Mouse (Mus musculus): ENCODE results near the gene Brip1.

The Brip1 gene

GRCm38 (mm10) chr11:86106596-86106995 lies 94.4 kb downstream of the Brip1 start:
- no peak for DNase-seq

DNA sequence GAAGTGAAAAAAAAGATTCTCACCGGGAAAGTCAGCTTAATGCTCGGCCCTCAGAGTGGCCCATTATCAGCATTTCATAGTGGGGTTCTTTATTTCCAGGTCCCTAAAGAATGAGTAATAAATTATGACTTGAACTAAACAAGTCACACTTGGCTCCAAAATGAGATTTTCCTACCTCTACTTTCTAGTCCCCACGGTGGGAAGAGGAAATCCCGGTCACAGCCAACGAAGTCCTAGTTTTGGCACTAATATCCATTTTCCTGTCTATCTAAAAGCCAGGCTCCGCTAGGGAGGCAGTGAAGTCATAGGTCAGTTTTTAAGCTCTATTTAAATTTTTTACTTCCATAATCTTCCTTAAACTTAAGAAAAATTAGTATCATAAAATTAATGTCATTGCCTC lies 99.8 kb downstream of the Brip1 start:
- no peak for DNase-seq

DNA sequence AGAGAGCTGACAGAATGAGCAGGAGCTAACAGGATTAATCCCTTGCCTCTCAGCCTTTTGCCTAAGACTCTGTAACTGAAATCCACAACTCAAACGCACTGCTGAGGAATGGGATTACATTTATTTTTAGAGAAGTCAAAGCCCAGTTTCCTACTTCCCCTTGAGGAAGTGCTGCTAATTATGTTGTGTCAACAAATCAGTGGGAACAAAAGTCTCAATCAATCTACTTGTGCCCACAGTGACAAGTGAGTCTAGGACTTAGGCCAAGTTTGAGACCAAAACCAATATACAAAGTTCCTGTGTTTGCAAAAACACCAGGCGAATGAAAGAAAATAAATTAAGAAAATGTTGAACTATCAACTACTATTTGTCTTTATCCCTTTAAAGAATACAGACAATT lies 101.7 kb downstream of the Brip1 start:
- DNase-seq, result no peak

DNA sequence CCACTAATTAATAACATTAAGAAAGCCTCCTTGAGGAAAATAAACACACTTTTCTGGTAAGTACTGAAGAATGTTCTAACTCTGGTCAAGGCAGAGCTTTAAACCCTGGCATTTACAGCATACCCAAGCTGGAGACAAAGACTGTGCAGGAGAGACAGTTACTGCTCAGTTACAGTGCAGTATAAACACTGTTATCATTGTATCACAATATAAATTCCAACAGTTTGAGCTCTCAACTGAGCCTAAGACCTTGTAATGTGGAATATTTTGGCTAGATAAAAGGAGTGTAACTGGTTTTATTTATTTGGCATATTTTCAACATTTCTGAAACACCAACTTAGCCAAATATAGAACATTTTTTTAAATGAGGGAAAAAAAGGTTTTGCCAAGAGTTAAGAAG lies 112.2 kb downstream of the Brip1 start:
- no peak for DNase-seq

- no peak for DNase-seq
Observed at GRCm38 (mm10) chr11:86084522-86084921, 116.5 kb downstream of the Brip1 start.

DNA sequence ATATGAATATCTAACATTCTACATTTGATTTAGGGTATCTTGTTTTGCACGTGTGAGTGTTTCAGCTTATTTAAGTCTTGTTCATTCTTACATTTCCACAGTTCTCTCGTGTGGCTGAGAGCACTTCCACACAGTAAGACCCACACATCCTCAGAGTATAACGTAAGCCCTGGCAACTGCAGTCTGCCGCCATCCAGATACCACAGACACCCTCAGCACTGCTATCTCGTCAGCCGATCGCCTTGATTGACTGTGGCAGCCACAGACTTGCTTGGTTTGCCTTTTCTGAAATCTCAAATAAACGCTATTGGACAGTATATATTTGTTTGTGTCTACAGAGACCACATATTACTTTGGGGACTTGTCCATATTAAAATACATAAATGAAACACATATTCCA lies 123.0 kb downstream of the Brip1 start:
- DNase-seq, result no peak

DNA sequence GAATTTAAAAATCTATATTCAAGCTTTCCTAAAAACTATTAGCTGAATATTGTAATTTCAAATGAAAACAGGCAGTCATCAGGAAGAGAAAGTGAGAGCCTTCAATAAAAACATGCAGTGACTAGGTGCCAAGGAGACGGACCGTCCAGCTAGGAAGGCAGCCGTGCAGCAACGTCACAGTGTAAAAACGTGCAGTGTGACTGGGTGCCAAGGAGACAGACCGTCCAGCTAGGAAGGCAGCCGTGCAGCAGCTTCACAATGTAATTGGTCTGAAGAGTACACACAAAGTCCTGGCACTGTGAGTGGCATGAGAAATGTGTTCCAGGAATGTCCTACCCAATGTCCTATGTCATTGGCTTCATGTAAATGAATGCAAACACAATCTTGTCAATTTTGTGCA lies 124.0 kb downstream of the Brip1 start:
- DNase-seq, result no peak

DNA sequence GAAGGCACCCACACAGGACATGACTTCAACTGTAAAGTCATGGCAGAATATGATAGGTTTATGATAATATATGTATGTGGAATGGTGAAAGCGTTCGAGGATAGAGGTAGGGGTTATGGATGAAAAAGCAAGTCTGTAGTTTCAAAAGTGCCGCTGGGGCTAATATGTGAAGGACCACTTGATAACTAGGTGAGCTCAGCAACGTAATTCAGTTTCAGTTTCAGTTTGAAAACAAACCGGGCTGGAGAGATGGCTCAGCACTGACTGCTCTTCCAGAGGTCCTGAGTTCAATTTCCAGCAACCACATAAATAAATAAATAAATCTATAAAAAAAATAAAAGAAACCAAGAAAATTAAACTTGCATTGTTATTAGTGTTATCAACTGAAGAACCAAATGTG lies 124.6 kb downstream of the Brip1 start:
- no peak for DNase-seq

GRCm38 (mm10) chr11:86075371-86075770 lies 125.6 kb downstream of the Brip1 start:
- DNase-seq, result no peak

- DNase-seq, result no peak
Observed at GRCm38 (mm10) chr11:86068651-86069050, 132.3 kb downstream of the Brip1 start.

GRCm38 (mm10) chr11:86067154-86067553 lies 133.8 kb downstream of the Brip1 start:
- no peak for DNase-seq

- DNase-seq, result no peak
Observed at GRCm38 (mm10) chr11:86064881-86065280, 136.1 kb downstream of the Brip1 start.

DNA sequence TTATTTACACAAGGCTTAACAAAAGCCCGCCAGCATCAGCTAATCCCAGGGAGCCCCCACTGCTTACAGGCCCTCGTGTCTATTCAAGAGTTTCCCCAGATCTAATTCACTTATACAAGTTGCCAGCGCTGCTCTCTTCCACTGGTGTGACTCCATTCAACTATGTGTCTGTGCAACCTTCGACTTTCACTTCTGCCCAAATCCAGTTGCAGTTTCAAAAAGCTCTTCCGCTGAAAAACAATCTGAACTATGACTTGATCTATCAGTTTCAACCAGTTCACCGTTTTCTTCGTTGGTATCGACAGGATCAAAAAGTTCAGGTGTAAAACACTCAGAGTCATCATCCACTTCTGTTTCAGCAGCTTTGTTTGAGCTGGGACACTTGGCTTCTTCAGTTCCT lies 139.8 kb downstream of the Brip1 start:
- no peak for DNase-seq

- no peak for DNase-seq
Observed at GRCm38 (mm10) chr11:86059123-86059522, 141.9 kb downstream of the Brip1 start.

DNA sequence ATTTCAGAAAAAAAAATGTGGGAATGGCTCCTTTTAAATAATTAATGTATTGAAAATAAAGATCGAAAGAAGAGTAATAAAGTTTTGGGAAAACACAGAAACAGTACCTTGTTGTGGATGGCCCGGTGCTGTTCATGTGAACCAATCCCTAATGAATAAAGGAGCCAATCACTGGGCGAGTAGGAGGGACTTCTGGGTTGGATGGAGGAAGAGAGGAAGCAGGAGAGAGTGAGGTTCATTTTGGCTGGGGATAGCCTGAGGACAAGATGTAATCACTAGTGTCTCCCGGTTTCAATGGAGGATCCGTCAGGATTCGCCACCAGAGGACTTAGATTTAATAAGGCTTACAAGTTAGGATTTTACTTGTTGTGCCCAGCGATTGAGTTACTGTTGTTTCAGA lies 145.2 kb downstream of the Brip1 start:
- no peak for DNase-seq

- DNase-seq, result no peak
Observed at GRCm38 (mm10) chr11:86051383-86051782, 149.6 kb downstream of the Brip1 start.

- DNase-seq, result no peak
Observed at GRCm38 (mm10) chr11:86050430-86051280, 150.3 kb downstream of the Brip1 start.

GRCm38 (mm10) chr11:86039994-86040393 lies 161.0 kb downstream of the Brip1 start:
- no peak for DNase-seq

DNA sequence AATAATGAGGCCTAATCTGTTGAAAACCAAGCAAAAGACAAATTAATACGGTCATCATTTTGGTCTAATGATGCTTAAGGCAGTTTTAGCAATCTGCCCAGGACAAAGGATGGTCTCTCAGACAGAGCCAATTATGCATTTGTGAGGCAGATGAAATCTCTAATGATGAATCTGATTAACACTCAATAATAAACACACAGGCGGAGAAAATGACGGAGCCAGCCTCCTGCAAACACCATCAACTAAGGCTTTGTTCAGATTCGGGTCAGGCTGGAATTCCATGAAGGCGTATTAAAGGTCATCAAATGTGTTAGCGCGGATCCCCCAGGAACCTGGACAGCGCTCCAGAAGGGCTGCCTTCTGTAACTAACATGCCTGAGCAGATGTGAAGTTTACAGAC lies 161.6 kb downstream of the Brip1 start:
- DNase-seq, result no peak

DNA sequence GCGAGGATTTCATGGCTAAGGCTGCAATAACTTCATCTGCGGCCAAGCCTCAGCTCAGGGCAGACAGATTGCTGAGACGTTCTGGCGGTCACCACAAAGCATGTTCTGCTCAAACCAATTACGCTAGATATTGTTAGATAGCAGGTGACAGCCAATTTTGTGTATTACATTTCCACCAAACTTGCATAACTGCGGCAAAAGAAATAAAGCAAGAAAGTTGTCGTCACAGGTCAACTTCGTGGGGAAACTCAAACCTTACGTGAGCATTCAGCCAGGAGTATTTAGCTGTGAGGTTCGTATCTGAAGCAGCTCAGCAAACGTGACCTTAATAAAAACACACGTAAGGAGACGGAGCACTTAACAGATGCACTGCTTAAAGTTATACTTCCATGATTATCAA lies 162.3 kb downstream of the Brip1 start:
- DNase-seq, result no peak

GRCm38 (mm10) chr11:86032910-86033309 lies 168.1 kb downstream of the Brip1 start:
- no peak for DNase-seq

- DNase-seq, result no peak
Observed at GRCm38 (mm10) chr11:86028034-86028433, 173.0 kb downstream of the Brip1 start.

GRCm38 (mm10) chr11:86026556-86027194 lies 174.3 kb downstream of the Brip1 start:
- no peak for DNase-seq

DNA sequence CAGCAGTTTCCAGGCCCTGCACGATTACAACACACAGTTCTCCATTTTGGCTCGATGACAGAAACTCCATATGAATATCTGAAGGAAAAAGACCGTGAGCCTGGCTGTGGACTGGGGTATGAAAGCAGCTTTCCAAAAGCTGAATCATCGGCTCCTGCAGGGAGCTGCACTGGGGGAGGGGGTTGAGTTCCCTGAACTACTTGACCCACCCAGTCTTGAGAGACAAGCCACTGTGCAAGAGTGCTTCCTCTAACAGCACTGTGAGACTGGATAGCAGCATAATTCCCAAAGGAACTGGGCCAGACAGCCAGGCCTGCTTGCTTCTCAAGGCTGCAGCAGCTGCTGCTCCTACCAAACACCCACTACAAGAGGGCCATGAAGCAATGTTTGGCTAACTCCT lies 178.6 kb downstream of the Brip1 start:
- no peak for DNase-seq

DNA sequence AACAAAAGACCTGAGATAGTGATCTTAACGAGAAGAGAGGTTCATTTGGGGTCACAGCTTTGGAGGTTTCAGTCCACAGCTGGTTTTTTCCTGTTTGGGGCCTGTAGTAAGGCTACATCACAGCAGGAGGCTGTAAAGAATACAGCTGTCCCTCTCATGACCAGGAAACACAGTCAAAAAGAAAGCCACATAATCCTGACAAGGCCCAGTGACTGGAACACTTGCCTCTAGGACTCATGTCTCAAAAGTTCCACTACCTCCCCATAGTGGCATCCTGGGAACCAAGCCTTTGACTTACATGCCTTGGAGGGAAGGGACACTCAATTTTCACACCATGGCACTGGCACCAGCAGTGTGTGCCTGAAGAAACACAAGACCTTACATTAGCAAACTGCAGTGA lies 181.0 kb downstream of the Brip1 start:
- DNase-seq, result no peak

All from cerebellum, adult 18-20 months (tissue).